Mouse (Mus musculus): Measurements from ENCODE around the gene L3mbtl4. TPM values are rescaled to one million over a fixed set of nuclear protein-coding genes. Genes with fewer than 3 reads are reported as not detected.
"Not testable (repeated sequence)": the region's sequence is repeated elsewhere in the genome, so short reads cannot be mapped to it uniquely, and the experiment has no call there.

The L3mbtl4 gene
- polyA plus RNA-seq, 1 experiment from 2014 or later, result 0.18 TPM

DNA sequence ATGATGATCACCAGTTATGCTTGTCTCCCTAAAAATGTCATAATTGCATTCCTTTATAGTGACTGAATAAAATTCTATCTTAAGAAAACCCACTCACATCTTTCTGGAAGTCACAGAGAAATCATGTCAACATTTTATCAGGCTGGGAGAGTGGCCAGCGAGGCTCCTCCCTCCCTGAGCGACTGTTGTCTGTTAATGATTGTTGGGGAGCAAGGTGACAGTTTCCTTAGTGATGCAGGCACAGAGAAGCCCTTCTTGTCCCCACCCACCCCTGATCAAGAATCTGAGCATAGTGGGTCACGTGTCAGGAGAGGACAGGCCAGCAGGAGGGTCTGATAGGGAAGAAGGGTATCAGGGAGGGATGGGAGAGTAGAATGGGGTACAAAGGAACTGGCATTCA is 59.8 kb downstream of the L3mbtl4 start:
- ATAC-seq, result no peak
- WGBS, result 19% methylated on average over 3 of the region's 3 CpGs
- Histone ChIP-seq H3K9ac (ENCODE audit: low read depth, low read length) (no peak overlapping the region), H3K9me3 (ENCODE audit: control insufficient read depth) (no peaks in the 10 kb centered on the region), H3K4me1 (replicated peaks; ENCODE audit: control insufficient read depth, insufficient read depth, low read length) (no peaks in the 10 kb centered on the region), H3K27ac (ENCODE audit: low read depth, low read length) (no peak overlapping the region), H3K4me3 (ENCODE audit: low read depth, low read length) (no peak overlapping the region), H3K27me3 (replicated peaks; ENCODE audit: control insufficient read depth, insufficient read depth, low read length) (no peaks in the 10 kb centered on the region), H3K4me2 (replicated peaks; ENCODE audit: low read depth) (no peak overlapping the region), H3K36me3 (ENCODE audit: control insufficient read depth, insufficient read depth) (no peaks in the 10 kb centered on the region)
- TF ChIP-seq CTCF (IDR thresholded peaks at IDR 0.05; ENCODE audit: low read depth), result no peak

- H3K4me3 ChIP-seq (ENCODE audit: low read depth, low read length), result no peak overlapping the region
- H3K4me1 ChIP-seq (replicated peaks; ENCODE audit: control insufficient read depth, insufficient read depth, low read length), result no peaks in the 10 kb centered on the region
- H3K9me3 ChIP-seq (ENCODE audit: control insufficient read depth), result no peaks in the 10 kb centered on the region
- no peak overlapping the region for H3K9ac ChIP-seq (ENCODE audit: low read depth, low read length)
- H3K27ac ChIP-seq (ENCODE audit: low read depth, low read length), result no peak overlapping the region
- H3K36me3 ChIP-seq (ENCODE audit: control insufficient read depth, insufficient read depth), result no peaks in the 10 kb centered on the region
- no peak overlapping the region for H3K4me2 ChIP-seq (replicated peaks; ENCODE audit: low read depth)
- no peak for TF ChIP-seq CTCF (IDR thresholded peaks at IDR 0.05; ENCODE audit: low read depth)
- no peak for ATAC-seq
- 83% methylated on average over 3 of the region's 3 CpGs for WGBS
- H3K27me3 ChIP-seq (replicated peaks; ENCODE audit: control insufficient read depth, insufficient read depth, low read length), result no peaks in the 10 kb centered on the region
Observed at GRCm38 (mm10) chr17:68338917-68339553, 65.4 kb downstream of the L3mbtl4 start.

DNA sequence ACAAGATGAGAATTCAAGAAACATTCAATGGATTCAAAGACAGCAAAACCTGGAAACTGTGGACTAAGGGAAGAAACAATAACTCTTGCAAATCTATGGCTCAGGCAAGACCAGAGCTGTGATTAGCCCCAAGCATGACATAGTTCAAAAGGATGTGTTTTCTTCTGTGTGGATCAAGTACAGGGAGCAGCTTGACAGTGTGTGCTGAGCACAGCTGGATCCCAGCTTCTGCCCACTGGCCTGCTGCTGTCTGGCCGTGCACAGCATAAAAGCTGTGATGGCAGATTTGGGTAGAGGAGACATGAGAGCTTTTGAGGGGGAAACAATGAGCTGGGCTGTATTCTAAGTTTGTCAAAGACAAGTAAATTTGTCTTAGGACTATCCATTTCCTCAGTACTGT is 84.1 kb downstream of the L3mbtl4 start:
- Histone ChIP-seq H3K9me3 (ENCODE audit: control insufficient read depth) (no peaks in the 10 kb centered on the region), H3K27me3 (replicated peaks; ENCODE audit: control insufficient read depth, insufficient read depth, low read length) (no peaks in the 10 kb centered on the region), H3K9ac (ENCODE audit: low read depth, low read length) (no peak overlapping the region), H3K4me1 (replicated peaks; ENCODE audit: control insufficient read depth, insufficient read depth, low read length) (no peaks in the 10 kb centered on the region), H3K4me3 (ENCODE audit: low read depth, low read length) (no peak overlapping the region), H3K4me2 (replicated peaks; ENCODE audit: low read depth) (no peak overlapping the region), H3K36me3 (ENCODE audit: control insufficient read depth, insufficient read depth) (no peaks in the 10 kb centered on the region), H3K27ac (ENCODE audit: low read depth, low read length) (no peak overlapping the region)
- ATAC-seq, result no peak
- TF ChIP-seq CTCF (IDR thresholded peaks at IDR 0.05; ENCODE audit: low read depth), result no peak
- 61% methylated on average over 1 of the region's 1 CpGs for WGBS

DNA sequence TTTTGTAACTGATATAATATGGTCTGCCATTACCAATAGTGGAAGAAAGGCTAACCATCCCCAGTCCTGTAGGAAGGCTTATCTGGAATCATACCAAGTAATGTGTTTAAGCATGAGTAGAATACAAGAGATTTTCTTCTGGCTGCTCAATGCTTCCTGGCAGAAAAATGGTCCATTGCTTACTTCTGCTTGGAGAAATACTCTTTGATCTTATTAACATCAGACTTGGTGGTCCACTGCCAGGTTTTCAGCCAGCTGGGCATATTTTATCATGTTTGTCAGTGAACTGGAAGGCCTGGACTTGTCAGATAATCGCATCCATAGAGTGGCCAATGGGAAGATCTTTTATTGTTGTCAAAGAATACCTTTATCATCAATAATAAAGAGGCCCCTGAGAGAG is 97.5 kb downstream of the L3mbtl4 start:
- 88% methylated on average over 1 of the region's 1 CpGs for WGBS
- ATAC-seq, result no peak
- no peaks in the 10 kb centered on the region for H3K36me3 ChIP-seq (ENCODE audit: control insufficient read depth, insufficient read depth)
- H3K4me2 ChIP-seq (replicated peaks; ENCODE audit: low read depth), result no peak overlapping the region
- no peaks in the 10 kb centered on the region for H3K27me3 ChIP-seq (replicated peaks; ENCODE audit: control insufficient read depth, insufficient read depth, low read length)
- no peak overlapping the region for H3K27ac ChIP-seq (ENCODE audit: low read depth, low read length)
- no peak overlapping the region for H3K9ac ChIP-seq (ENCODE audit: low read depth, low read length)
- no peak overlapping the region for H3K4me3 ChIP-seq (ENCODE audit: low read depth, low read length)
- H3K4me1 ChIP-seq (replicated peaks; ENCODE audit: control insufficient read depth, insufficient read depth, low read length), result no peaks in the 10 kb centered on the region
- H3K9me3 ChIP-seq (ENCODE audit: control insufficient read depth), result no peaks in the 10 kb centered on the region
- TF ChIP-seq CTCF (IDR thresholded peaks at IDR 0.05; ENCODE audit: low read depth), result no peak

DNA sequence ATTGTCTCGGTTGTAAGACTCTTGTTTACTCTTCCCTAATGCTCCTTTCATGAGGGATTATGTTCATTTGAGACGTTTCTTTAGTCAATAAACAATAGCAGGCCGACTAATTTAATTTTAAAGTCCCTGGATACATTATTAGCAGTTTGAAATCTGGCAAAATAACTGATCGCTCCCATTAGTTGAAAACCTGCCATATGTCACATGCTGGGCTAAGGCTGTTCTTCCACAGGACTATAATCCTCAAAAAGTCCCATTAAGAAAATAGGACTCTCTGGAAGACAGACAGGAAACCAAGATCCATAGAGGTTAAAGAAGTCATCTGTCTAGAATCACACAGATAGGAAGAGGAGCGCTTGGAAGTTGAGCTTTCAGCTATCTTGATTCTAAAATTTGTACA is 114.9 kb downstream of the L3mbtl4 start:
- H3K9me3 ChIP-seq (ENCODE audit: control insufficient read depth), result no peaks in the 10 kb centered on the region
- WGBS, result 53% methylated on average over 5 of the region's 5 CpGs
- H3K4me3 ChIP-seq (ENCODE audit: low read depth, low read length), result no peak overlapping the region
- no peak for TF ChIP-seq CTCF (IDR thresholded peaks at IDR 0.05; ENCODE audit: low read depth)
- no peaks in the 10 kb centered on the region for H3K36me3 ChIP-seq (ENCODE audit: control insufficient read depth, insufficient read depth)
- no peak overlapping the region for H3K27ac ChIP-seq (ENCODE audit: low read depth, low read length)
- H3K4me1 ChIP-seq (replicated peaks; ENCODE audit: control insufficient read depth, insufficient read depth, low read length), result no peaks in the 10 kb centered on the region
- H3K9ac ChIP-seq (ENCODE audit: low read depth, low read length), result no peak overlapping the region
- H3K4me2 ChIP-seq (replicated peaks; ENCODE audit: low read depth), result no peak overlapping the region
- ATAC-seq, result no peak
- H3K27me3 ChIP-seq (replicated peaks; ENCODE audit: control insufficient read depth, insufficient read depth, low read length), result no peaks in the 10 kb centered on the region

- Histone ChIP-seq H3K9me3 (ENCODE audit: control insufficient read depth) (no peaks in the 10 kb centered on the region), H3K4me2 (replicated peaks; ENCODE audit: low read depth) (no peak overlapping the region), H3K4me3 (ENCODE audit: low read depth, low read length) (no peak overlapping the region), H3K4me1 (replicated peaks; ENCODE audit: control insufficient read depth, insufficient read depth, low read length) (no peaks in the 10 kb centered on the region), H3K9ac (ENCODE audit: low read depth, low read length) (no peak overlapping the region), H3K27ac (ENCODE audit: low read depth, low read length) (no peak overlapping the region), H3K36me3 (ENCODE audit: control insufficient read depth, insufficient read depth) (no peaks in the 10 kb centered on the region), H3K27me3 (replicated peaks; ENCODE audit: control insufficient read depth, insufficient read depth, low read length) (no peaks in the 10 kb centered on the region)
- WGBS, result 71% methylated on average over 1 of the region's 1 CpGs
- no peak for TF ChIP-seq CTCF (IDR thresholded peaks at IDR 0.05; ENCODE audit: low read depth)
- no peak for ATAC-seq
Observed at GRCm38 (mm10) chr17:68405993-68406392, 132.4 kb downstream of the L3mbtl4 start.

DNA sequence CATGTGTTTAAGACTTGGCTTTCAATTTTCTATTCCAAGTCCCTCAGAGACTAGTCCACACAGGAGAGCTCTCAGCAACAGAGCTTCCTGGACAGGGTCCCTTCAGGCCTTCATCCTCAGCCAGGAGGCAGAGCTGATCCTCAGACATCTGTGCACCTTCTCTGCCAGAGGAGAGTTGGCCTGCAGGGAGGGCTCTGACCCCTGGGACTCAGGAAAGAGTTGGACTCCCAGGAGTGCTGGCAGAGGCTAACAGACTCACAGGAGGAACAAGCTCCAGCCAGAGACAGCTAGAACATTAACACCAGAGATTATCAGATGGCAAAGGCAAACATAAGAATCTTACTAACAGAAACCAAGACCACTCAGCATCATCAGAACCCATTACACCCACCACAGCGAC is 133.5 kb downstream of the L3mbtl4 start:
- H3K36me3 ChIP-seq (ENCODE audit: control insufficient read depth, insufficient read depth); ATAC-seq; H3K9ac ChIP-seq (ENCODE audit: low read depth, low read length); H3K4me3 ChIP-seq (ENCODE audit: low read depth, low read length); H3K4me1 ChIP-seq (replicated peaks; ENCODE audit: control insufficient read depth, insufficient read depth, low read length); H3K4me2 ChIP-seq (replicated peaks; ENCODE audit: low read depth); H3K9me3 ChIP-seq (ENCODE audit: control insufficient read depth); H3K27ac ChIP-seq (ENCODE audit: low read depth, low read length); H3K27me3 ChIP-seq (replicated peaks; ENCODE audit: control insufficient read depth, insufficient read depth, low read length): not testable (repeated sequence)
- 70% methylated on average over 1 of the region's 1 CpGs for WGBS
